Mouse (Mus musculus) kidney, postnatal 0 days (tissue): ENCODE results near the gene Hnrnph2. TPM values are rescaled to one million over a fixed set of nuclear protein-coding genes. Genes with fewer than 3 reads are reported as not detected.

Source experiments
- ATAC-seq: fragments of 200-750 bp; cut with Nextera tagmentation; replicated peaks from 2 replicates; pipeline ENCODE4 v1.8.0; 2017; ENCODE audit warnings: low read depth, moderate number of reproducible peaks, moderate TSS enrichment, moderate library complexity; ENCODE audit not compliant: low FRiP score
- DNase-seq: peaks from one replicate; pipeline ENCODE4 v3.0.0-alpha.2; 2016; ENCODE audit warnings: low spot score
- H3K27ac ChIP-seq: fragments of 300-500 bp; sonication (generic); 2 replicates; pipeline ENCODE4 v1.5.1; 2014; ENCODE audit warnings: mild to moderate bottlenecking
- H3K27me3 ChIP-seq: fragments of 300-500 bp; sonication (generic); 2 replicates; pipeline ENCODE4 v1.6.1; 2014; ENCODE audit warnings: low read length, mixed read lengths; ENCODE audit not compliant: insufficient read depth
- H3K36me3 ChIP-seq: fragments of 300-500 bp; sonication (generic); 2 replicates; pipeline ENCODE4 v1.6.1; 2014; ENCODE audit warnings: low read length, mixed read lengths; ENCODE audit not compliant: insufficient read depth
- H3K4me1 ChIP-seq: fragments of 300-500 bp; sonication (generic); replicated peaks from 2 replicates; pipeline ENCODE4 v1.6.1; 2014; ENCODE audit warnings: antibody characterized with exemption, low read length, mixed read lengths; ENCODE audit not compliant: insufficient read depth
- H3K4me2 ChIP-seq: fragments of 300-500 bp; sonication (generic); 2 replicates; pipeline ENCODE4 v1.6.1; 2014; ENCODE audit warnings: mild to moderate bottlenecking, low read length, moderate library complexity, mixed read lengths
- H3K4me3 ChIP-seq: fragments of 300-500 bp; sonication (generic); replicated peaks from 2 replicates; pipeline ENCODE4 v1.5.1; 2014; ENCODE audit warnings: low read depth, low read length
- H3K9ac ChIP-seq: fragments of 300-500 bp; sonication (generic); 2 replicates; pipeline ENCODE4 v1.6.1; 2014; ENCODE audit warnings: low read depth, low read length
- H3K9me3 ChIP-seq: fragments of 300-500 bp; sonication (generic); replicated peaks from 2 replicates; pipeline ENCODE4 v1.6.1; 2016; ENCODE audit warnings: low read length, inconsistent platforms, mixed read lengths
- CTCF ChIP-seq: IDR thresholded peaks from 2 replicates; pipeline ENCODE4 v1.5.1; 2016; ENCODE audit warnings: antibody characterized with exemption, low read depth, mild to moderate bottlenecking, moderate library complexity
- WGBS: fragments of 180-500 bp; shearing (Covaris S2); extraction: QIAGEN DNeasy Blood & Tissue Kit; methylation state at CpG from one replicate; pipeline ENCODE4 v1.1.7; 2014; 5-methylcytosine and 5-hydroxymethylcytosine counted together
- polyA plus RNA-seq: library from polyadenylated mRNA; unstranded; fragments of >200 nt; fragmentation: Nextera tagmentation; extraction: Ambion mirVana; gene quantifications from 2 replicates; pipeline ENCODE4 v1.2.1, GENCODE M21; 2015

Gene Hnrnph2
- polyA plus RNA-seq, 1 experiment from 2014 or later: 125 TPM

DNA sequence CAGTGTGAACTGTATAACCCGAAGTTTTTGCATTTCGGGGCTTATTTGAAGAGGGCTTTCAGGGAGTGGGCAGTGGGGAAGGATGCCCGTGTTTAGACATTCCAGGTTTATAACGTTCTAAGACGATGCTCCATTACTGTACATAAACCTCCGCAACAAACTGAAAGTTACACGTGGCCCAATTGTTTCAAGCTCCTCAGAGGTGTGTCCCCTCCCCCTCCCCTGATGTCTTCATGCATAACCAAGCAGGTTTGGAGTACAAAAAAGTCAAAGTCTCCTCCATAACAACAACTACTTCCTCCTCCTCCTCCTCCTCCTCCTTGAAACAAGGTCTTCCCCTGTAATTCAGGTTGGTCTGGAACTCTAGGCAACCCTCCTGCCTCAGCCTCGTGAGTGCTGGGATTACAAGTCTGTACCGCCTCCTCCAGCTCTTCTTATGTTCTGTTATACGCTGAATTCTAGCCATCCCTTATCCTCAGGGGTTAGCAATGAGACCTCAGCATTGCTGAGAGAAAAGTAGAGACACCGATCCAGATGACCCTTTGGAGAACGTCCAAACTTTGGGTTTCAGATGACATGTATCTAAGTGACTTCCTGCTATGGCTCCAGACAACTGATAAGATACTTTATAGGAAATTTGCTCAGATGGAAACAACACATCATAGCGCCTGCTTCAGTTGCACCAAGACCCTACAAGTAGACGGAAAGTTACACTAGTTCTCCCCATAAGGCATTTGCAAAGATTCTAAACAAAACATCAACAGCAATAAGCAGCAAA lies 20.3 kb upstream of the Hnrnph2 start:
- ATAC-seq: no peak
- WGBS: 82% methylated on average over 14 of the region's 14 CpGs

DNA sequence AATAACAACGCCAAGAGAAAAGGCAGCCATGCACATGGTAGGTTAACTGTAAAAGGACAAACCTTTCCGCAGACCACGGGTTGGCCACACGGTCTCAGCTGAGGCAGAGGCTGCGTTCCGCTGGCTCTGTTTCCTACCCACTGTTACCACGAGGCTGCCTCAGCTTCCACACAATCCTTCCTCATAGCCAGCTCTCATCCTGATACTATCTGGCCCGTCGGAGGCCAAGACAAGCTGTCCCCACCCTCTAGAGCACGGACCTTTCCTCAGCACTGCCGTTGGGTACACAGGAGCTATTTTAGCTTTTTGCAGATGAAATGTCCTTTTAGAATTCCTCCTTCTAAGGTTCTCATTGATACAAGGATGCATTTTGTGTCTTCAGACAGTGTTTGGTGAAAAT lies 18.7 kb upstream of the Hnrnph2 start:
- no peaks in the 10 kb centered on the region for H3K27me3 ChIP-seq
- H3K36me3 ChIP-seq: no peaks in the 10 kb centered on the region
- no peak for TF ChIP-seq CTCF
- 85% methylated on average over 11 of the region's 11 CpGs for WGBS
- DNase-seq: no peak
- no peak overlapping the region for H3K4me2 ChIP-seq
- H3K27ac ChIP-seq: no peak overlapping the region
- H3K4me3 ChIP-seq: no peak overlapping the region
- H3K9ac ChIP-seq: no peak overlapping the region
- no peak for ATAC-seq
- no peaks in the 10 kb centered on the region for H3K4me1 ChIP-seq
- no peaks in the 10 kb centered on the region for H3K9me3 ChIP-seq

More for the DNA sequence above, 20.3 kb upstream of the Hnrnph2 start:
- Histone ChIP-seq H3K9ac (no peak overlapping the region), H3K36me3 (no peaks in the 10 kb centered on the region), H3K9me3 (no peaks in the 10 kb centered on the region), H3K4me3 (no peak overlapping the region), H3K27ac (no peak overlapping the region), H3K4me1 (no peaks in the 10 kb centered on the region), H3K4me2 (no peak overlapping the region), H3K27me3 (no peaks in the 10 kb centered on the region)
- TF ChIP-seq CTCF: no peak
- DNase-seq: no peak

DNA sequence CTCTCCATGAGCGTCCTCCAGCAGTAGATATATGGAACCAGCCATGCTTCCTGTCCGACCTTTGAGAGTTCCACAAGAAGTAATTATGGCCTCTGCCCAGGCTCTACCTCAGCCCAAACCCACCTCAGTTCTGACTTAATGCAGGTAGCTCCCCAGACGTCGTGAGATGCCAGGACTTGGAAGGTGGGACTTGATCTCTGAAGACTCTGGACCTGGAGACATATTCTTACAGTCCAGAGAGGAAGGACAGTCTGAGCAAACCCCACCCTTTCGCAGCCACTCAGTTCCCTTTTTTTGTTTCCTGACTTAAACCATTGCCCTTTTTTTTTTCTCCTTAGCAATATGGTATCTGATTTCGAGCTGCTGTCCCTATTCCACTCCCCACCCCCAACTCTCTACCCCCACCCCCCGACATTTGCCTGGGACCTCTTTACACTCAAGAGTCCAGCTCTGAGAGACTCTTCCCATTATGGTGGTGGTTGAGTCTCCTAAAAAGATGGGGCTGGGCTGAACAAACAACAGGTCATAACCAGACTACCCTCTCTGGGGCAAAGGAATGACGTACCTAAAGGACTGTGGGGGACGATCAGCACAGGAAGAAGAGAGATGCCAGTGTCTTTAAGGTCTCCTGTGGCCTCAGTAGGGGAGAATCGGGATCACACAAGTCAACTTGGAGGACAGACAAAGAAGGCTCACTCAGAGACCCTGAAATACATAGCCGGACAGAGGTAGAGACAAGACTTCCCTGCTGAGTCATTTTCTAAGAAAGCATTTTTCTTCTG lies 17.9 kb upstream of the Hnrnph2 start, which contains the start of gene Btk:
TSS of gene Btk (minus strand) at position 683 of the 782 bp plus-strand sequence.
- H3K4me1 ChIP-seq: no peaks in the 10 kb centered on the region
- no peak within 1 kb of the TSS for H3K4me2 ChIP-seq
- no peak within 1 kb of the TSS for H3K27ac ChIP-seq
- no peaks in the 10 kb centered on the region for H3K36me3 ChIP-seq
- WGBS: 76% methylated on average over 11 of the region's 11 CpGs
- no peak within 1 kb of the TSS for H3K4me3 ChIP-seq
- TF ChIP-seq CTCF: no peak
- no peak within 1 kb of the TSS for H3K9ac ChIP-seq
- H3K27me3 ChIP-seq: no peaks in the 10 kb centered on the region
- no peak for ATAC-seq
- no peaks in the 10 kb centered on the region for H3K9me3 ChIP-seq
- no peak for DNase-seq

DNA sequence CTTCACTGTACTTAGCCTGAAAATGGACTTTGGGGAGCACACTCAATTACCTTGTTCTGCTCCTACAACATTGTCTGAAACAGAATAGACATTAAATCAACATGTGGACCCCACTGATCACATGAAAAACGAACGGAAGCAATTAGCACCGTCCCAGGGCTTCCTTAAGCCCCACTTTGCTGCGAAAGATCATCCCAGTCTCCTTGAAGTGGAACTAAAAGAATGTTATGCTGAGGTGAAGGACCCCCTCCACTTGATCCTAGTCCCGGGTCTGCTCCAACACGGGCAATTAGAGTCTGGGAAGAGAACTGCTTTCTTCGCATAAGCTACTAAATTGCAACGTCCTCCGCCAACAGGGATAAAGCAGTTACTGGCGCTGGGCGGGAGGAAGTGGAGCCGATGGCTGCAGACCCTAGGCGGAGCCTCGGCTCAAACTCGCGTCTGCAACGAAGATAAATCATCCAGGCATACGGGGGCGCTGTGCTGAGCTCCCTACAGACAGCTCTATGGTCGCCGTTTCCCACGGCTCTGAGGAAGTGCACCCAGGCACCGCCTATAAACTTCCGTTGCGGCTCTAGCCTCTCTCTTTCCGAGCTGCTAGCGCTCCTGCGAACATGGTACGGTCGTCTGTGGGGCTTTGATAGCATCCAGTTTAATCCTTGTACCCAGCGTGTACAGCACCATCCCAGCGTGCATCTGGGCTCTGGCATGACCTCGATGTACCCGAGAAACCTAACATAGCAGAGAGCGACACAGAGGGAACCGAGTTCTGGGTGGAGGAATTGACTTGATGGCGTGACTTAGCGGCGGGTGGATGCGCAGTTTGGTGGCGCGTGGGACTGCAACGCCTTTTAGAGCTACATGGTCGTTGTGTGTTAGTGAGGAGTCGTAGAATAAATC lies 15.6 kb upstream of the Hnrnph2 start, which contains the start of gene Rpl36a:
TSS of gene Rpl36a (plus strand) at position 552 of the 900 bp plus-strand sequence.
- no peaks in the 10 kb centered on the region for H3K36me3 ChIP-seq
- ATAC-seq: peak; percentile 97
- H3K9ac ChIP-seq: peak within 1 kb of the TSS; percentile 65
- H3K9me3 ChIP-seq: no peaks in the 10 kb centered on the region
- peak within 1 kb of the TSS; percentile 53 for H3K4me3 ChIP-seq
- H3K4me2 ChIP-seq: peak within 1 kb of the TSS; percentile 55
- WGBS: 25% methylated on average over 45 of the region's 45 CpGs
- no peaks in the 10 kb centered on the region for H3K27me3 ChIP-seq
- TF ChIP-seq CTCF: peak; percentile 74
- no peaks in the 10 kb centered on the region for H3K4me1 ChIP-seq
- peak within 1 kb of the TSS; percentile 81 for H3K27ac ChIP-seq
- DNase-seq: peak; percentile 93

- WGBS: 42% methylated on average over 8 of the region's 8 CpGs
- Histone ChIP-seq H3K36me3 (no peaks in the 10 kb centered on the region), H3K9ac (peak overlapping the region; percentile 65), H3K27me3 (no peaks in the 10 kb centered on the region), H3K4me2 (peak overlapping the region; percentile 55), H3K9me3 (no peaks in the 10 kb centered on the region), H3K27ac (peak overlapping the region; percentile 81; the same call in 1 of the 2 replicates), H3K4me1 (no peaks in the 10 kb centered on the region), H3K4me3 (peak overlapping the region; percentile 53)
- no peak for DNase-seq
- TF ChIP-seq CTCF: no peak
- ATAC-seq: no peak
Observed at GRCm38 (mm10) chrX:134586447-134586846, 14.5 kb upstream of the Hnrnph2 start.
